Mouse (Mus musculus): Measurements from ENCODE around the gene Laptm5. TPM values are rescaled to one million over a fixed set of nuclear protein-coding genes. Genes with fewer than 3 reads are reported as not detected.

The Laptm5 gene
- polyA plus RNA-seq, 1 experiment, result 16.4 TPM

- H3K4me1 ChIP-seq (ENCODE audit: control insufficient read depth, insufficient read depth, insufficient read length, low read length), result no peaks in the 10 kb centered on the region
- H3K4me3 ChIP-seq (ENCODE audit: insufficient read depth, low read depth, low read length), result no peak overlapping the region
- no peak overlapping the region for H3K27ac ChIP-seq (replicated peaks; ENCODE audit: low read depth, low read length)
Measured at GRCm38 (mm10) chr4:130972421-130972829, 59.5 kb downstream of the Laptm5 start.

- no peak overlapping the region for H3K27ac ChIP-seq (replicated peaks; ENCODE audit: low read depth, low read length)
- no peak overlapping the region for H3K4me3 ChIP-seq (ENCODE audit: insufficient read depth, low read depth, low read length)
- no peaks in the 10 kb centered on the region for H3K4me1 ChIP-seq (ENCODE audit: control insufficient read depth, insufficient read depth, insufficient read length, low read length)
Measured at GRCm38 (mm10) chr4:130973332-130974263, 60.7 kb downstream of the Laptm5 start.

GRCm38 (mm10) chr4:130978981-130979380, 66.1 kb downstream of the Laptm5 start:
- Histone ChIP-seq H3K27ac (replicated peaks; ENCODE audit: low read depth, low read length) (no peak overlapping the region), H3K4me3 (ENCODE audit: insufficient read depth, low read depth, low read length) (no peak overlapping the region), H3K4me1 (ENCODE audit: control insufficient read depth, insufficient read depth, insufficient read length, low read length) (no peaks in the 10 kb centered on the region)

- Histone ChIP-seq H3K4me3 (ENCODE audit: insufficient read depth, low read depth, low read length) (no peak overlapping the region), H3K27ac (replicated peaks; ENCODE audit: low read depth, low read length) (no peak overlapping the region), H3K4me1 (ENCODE audit: control insufficient read depth, insufficient read depth, insufficient read length, low read length) (no peaks in the 10 kb centered on the region)
Measured at GRCm38 (mm10) chr4:130984416-130985182, 71.7 kb downstream of the Laptm5 start.

Other genes with a start within 250 kb of the Laptm5 start
- gene Pum1, start 249.8 kb upstream of the Laptm5 start, polyA plus RNA-seq (2012; ENCODE audit: insufficient read depth, insufficient read length, missing spikeins), result 25.8 and 27.0 TPM in 2 replicates
- 7.9 and 12.0 TPM in 2 replicates for gene Sdc3, start 120.6 kb upstream of the Laptm5 start, polyA plus RNA-seq (2012; ENCODE audit: insufficient read depth, insufficient read length, missing spikeins)
- gene Matn1, start 31.3 kb downstream of the Laptm5 start, polyA plus RNA-seq (2012; ENCODE audit: insufficient read depth, insufficient read length, missing spikeins), result not detected in 2 replicates